Mouse (Mus musculus) heart, postnatal 4 days (tissue): ENCODE data around the gene Htr5b. TPM values are rescaled to one million over a fixed set of nuclear protein-coding genes. Genes with fewer than 3 reads are reported as not detected.

Experiments
- DNase-seq: peaks from one replicate; pipeline ENCODE4 v3.0.0; 2021
- total RNA-seq, 2 experiments: library from RNA; stranded (reverse); gene quantifications; 2 replicates each; pipeline ENCODE4 v1.2.3; 2021

Htr5b gene
- not detected for total RNA-seq

- DNase-seq = peak; percentile 24
These were observed at the start of gene Htr5b for GRCm38 (mm10) chr1:121528399-121528720. TSS of gene Htr5b (minus strand) at chr1:121528465.

- DNase-seq = no peak
These were observed 49.2 kb upstream of the Htr5b start for GRCm38 (mm10) chr1:121577491-121577890.

GRCm38 (mm10) chr1:121570522-121570921 lies 42.3 kb upstream of the Htr5b start:
- DNase-seq = no peak

GRCm38 (mm10) chr1:121567521-121568489 lies 39.5 kb upstream of the Htr5b start, which contains the start of gene Ddx18:
TSS of gene Ddx18 (minus strand) at chr1:121567989.
- peak; percentile 99 for DNase-seq

GRCm38 (mm10) chr1:121557861-121558260 lies 29.6 kb upstream of the Htr5b start:
- DNase-seq = no peak

- DNase-seq = peak; percentile 16
These were observed 23.2 kb upstream of the Htr5b start for GRCm38 (mm10) chr1:121551457-121551835.

GRCm38 (mm10) chr1:121550801-121551456 lies 22.7 kb upstream of the Htr5b start:
- DNase-seq = no peak

- no peak for DNase-seq
These were observed 21.2 kb upstream of the Htr5b start for GRCm38 (mm10) chr1:121549456-121549855.

- DNase-seq = no peak
These were observed 20.4 kb upstream of the Htr5b start for GRCm38 (mm10) chr1:121548667-121549066.

- no peak for DNase-seq
These were observed 18.6 kb upstream of the Htr5b start for GRCm38 (mm10) chr1:121546844-121547243.

GRCm38 (mm10) chr1:121540361-121540760 lies 12.1 kb upstream of the Htr5b start:
- DNase-seq = no peak

GRCm38 (mm10) chr1:121531439-121531838 lies 3.2 kb upstream of the Htr5b start:
- DNase-seq = no peak

GRCm38 (mm10) chr1:121529286-121529685 lies 1.0 kb upstream of the Htr5b start:
- DNase-seq = no peak

- DNase-seq = no peak
These were observed 466 bp downstream of the Htr5b start for GRCm38 (mm10) chr1:121527600-121528398.

GRCm38 (mm10) chr1:121527061-121527460 lies 1.2 kb downstream of the Htr5b start:
- no peak for DNase-seq

GRCm38 (mm10) chr1:121518609-121519008 lies 9.7 kb downstream of the Htr5b start:
- no peak for DNase-seq

GRCm38 (mm10) chr1:121511966-121512365 lies 16.3 kb downstream of the Htr5b start:
- no peak for DNase-seq

- no peak for DNase-seq
These were observed 17.1 kb downstream of the Htr5b start for GRCm38 (mm10) chr1:121511186-121511585.

GRCm38 (mm10) chr1:121510420-121511140 lies 17.7 kb downstream of the Htr5b start:
- DNase-seq = no peak

GRCm38 (mm10) chr1:121508729-121509128 lies 19.5 kb downstream of the Htr5b start:
- DNase-seq = no peak

GRCm38 (mm10) chr1:121497093-121497492 lies 31.2 kb downstream of the Htr5b start:
- no peak for DNase-seq

GRCm38 (mm10) chr1:121490241-121490640 lies 38.0 kb downstream of the Htr5b start:
- peak; percentile 34 for DNase-seq
